Mouse (Mus musculus): ENCODE data around the gene Trim25.
"Not testable (repeated sequence)": the region's sequence is repeated elsewhere in the genome, so short reads cannot be mapped to it uniquely, and the experiment has no call there.

The Trim25 gene

GRCm38 (mm10) chr11:88995616-88996015, 3.6 kb upstream of the Trim25 start:
- DNase-seq: no peak

GRCm38 (mm10) chr11:88996427-88996826, 2.7 kb upstream of the Trim25 start:
- no peak for DNase-seq

GRCm38 (mm10) chr11:88997343-88997742, 1.8 kb upstream of the Trim25 start:
- DNase-seq: not testable (repeated sequence)

- no peak for DNase-seq
Observed at GRCm38 (mm10) chr11:88998406-88998805, 770 bp upstream of the Trim25 start.

- no peak for DNase-seq
Observed at GRCm38 (mm10) chr11:88999723-89000526, 749 bp downstream of the Trim25 start.

GRCm38 (mm10) chr11:89000527-89000819, 1.3 kb downstream of the Trim25 start:
- no peak for DNase-seq

- no peak for DNase-seq
Observed at GRCm38 (mm10) chr11:89001569-89001968, 2.4 kb downstream of the Trim25 start.

GRCm38 (mm10) chr11:89002068-89002467, 2.9 kb downstream of the Trim25 start:
- no peak for DNase-seq

- DNase-seq: no peak
Observed at GRCm38 (mm10) chr11:89002621-89003020, 3.4 kb downstream of the Trim25 start.

- no peak for DNase-seq
Observed at GRCm38 (mm10) chr11:89003078-89003477, 3.9 kb downstream of the Trim25 start.

- DNase-seq: no peak
Observed at GRCm38 (mm10) chr11:89003726-89004125, 4.5 kb downstream of the Trim25 start.

- DNase-seq: no peak
Observed at GRCm38 (mm10) chr11:89005473-89005872, 6.3 kb downstream of the Trim25 start.

GRCm38 (mm10) chr11:89006404-89006803, 7.2 kb downstream of the Trim25 start:
- DNase-seq: no peak

GRCm38 (mm10) chr11:89007582-89007981, 8.4 kb downstream of the Trim25 start:
- DNase-seq: no peak

GRCm38 (mm10) chr11:89009066-89009465, 9.9 kb downstream of the Trim25 start:
- DNase-seq: no peak

- DNase-seq: no peak
Observed at GRCm38 (mm10) chr11:89009496-89009895, 10.3 kb downstream of the Trim25 start.

GRCm38 (mm10) chr11:89012241-89012640, 13.1 kb downstream of the Trim25 start:
- no peak for DNase-seq

- no peak for DNase-seq
Observed at GRCm38 (mm10) chr11:89017514-89018182, 18.5 kb downstream of the Trim25 start.

GRCm38 (mm10) chr11:89020681-89021305, 21.6 kb downstream of the Trim25 start:
- DNase-seq: no peak

- DNase-seq: no peak
Observed at GRCm38 (mm10) chr11:89021687-89022086, 22.5 kb downstream of the Trim25 start.

GRCm38 (mm10) chr11:89022120-89022731, 23.1 kb downstream of the Trim25 start:
- DNase-seq: no peak

GRCm38 (mm10) chr11:89023477-89023876, 24.3 kb downstream of the Trim25 start:
- DNase-seq: no peak

- peak; percentile 35 for DNase-seq
Observed at GRCm38 (mm10) chr11:89024181-89024881, 25.2 kb downstream of the Trim25 start.

All from cerebellum, adult 9-11 months (tissue).